Comparison of ENCODE assay signal across 13 mouse cellular contexts in the genomic region with DNA sequence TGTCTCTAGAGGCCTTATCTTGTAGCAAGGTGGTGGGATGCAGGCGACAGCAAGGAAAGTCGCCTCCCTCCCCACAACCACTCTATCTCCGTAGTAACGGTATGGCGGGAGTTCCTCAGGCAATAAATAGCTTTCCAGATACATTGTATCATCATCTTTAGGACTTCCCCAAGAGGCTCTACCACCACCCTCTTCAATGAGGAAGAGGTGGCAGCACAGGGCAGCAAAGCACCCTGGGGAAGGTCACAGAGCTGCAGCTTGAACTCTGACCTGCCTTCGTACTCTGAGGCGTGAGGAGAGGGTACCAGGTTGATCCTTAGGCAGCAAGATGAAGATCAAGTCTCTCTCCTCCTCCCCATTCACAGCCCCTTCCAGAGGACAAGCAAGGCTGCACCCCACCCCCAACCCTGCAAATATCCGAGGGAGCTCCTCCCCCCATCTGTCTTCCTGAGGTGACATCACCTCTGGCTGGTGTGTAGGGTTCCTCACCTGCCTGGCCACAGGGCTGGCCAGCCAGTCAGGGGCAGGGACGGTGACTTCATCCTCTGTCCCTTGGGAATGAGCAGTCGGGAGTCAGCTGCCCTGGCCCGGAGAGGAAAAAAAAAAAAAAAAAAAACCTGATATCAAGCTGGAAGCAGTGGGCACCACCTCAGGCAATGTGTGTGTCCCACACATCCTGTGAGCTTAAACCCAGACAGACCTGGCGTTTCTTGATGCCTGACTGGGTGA. TPM values are rescaled to one million over a fixed set of nuclear protein-coding genes. Genes with fewer than 3 reads are reported as not detected.
A peak's percentile ranks its signal among the peaks of the same experiment; 100 is the strongest.
DNase-seq lines count a peak whose midpoint lies in the region; ATAC-seq and TF ChIP-seq lines count a peak whose summit lies in the region.
"Had no signal": no experiment of that assay in that cellular context is flagged by ENCODE, and none has a peak within 500 bp of the region (broad histone marks: within the 10 kb centered on the region; RNA-seq: fewer than 3 reads in every experiment).

No protein-coding gene starts in this region.

- 32% methylated on average over 12 of the region's 12 CpGs for WGBS in kidney, embryonic 14.5 days
- 33% methylated on average over 12 of the region's 12 CpGs for whole genome bisulfite sequencing in limb, embryonic 13.5 days
- WGBS in forebrain, embryonic 10.5 days: 55% methylated on average over 12 of the region's 12 CpGs
- 59% methylated on average over 12 of the region's 12 CpGs for WGBS in thymus, adult 2 months

- TF ChIP-seq CTCF in thymus, adult 2 months (IDR thresholded peaks at IDR 0.05; ENCODE audit: borderline replicate concordance, control insufficient read depth, extremely low read depth, insufficient read depth, low read length, poor library complexity): no peak

- H3K4me2 ChIP-seq in kidney, embryonic 14.5 days (replicated peaks; ENCODE audit: low read depth, low read length): no peak overlapping the region
- no peak overlapping the region for H3K4me2 ChIP-seq in limb, embryonic 13.5 days (replicated peaks)

- H3K9ac ChIP-seq in kidney, embryonic 14.5 days (ENCODE audit: low read depth, low read length): no peak overlapping the region
- H3K9ac ChIP-seq in ES-E14 (ENCODE audit: insufficient read depth, low read depth, low read length, poor library complexity, severe bottlenecking): no peak overlapping the region
- no peak overlapping the region for H3K9ac ChIP-seq in limb, embryonic 13.5 days

- no peaks in the 10 kb centered on the region for H3K36me3 ChIP-seq in kidney, embryonic 14.5 days (ENCODE audit: control insufficient read depth, insufficient read depth, low read length)
- no peaks in the 10 kb centered on the region for H3K36me3 ChIP-seq in ES-E14 (ENCODE audit: control insufficient read depth, insufficient read depth, low read length, poor library complexity, severe bottlenecking)
- H3K36me3 ChIP-seq in limb, embryonic 13.5 days: no peaks in the 10 kb centered on the region
- no peaks in the 10 kb centered on the region for H3K36me3 ChIP-seq in forebrain, embryonic 10.5 days (replicated peaks)
- H3K36me3 ChIP-seq in thymus, adult 2 months (ENCODE audit: control insufficient read depth, insufficient read depth, low read length): no peaks in the 10 kb centered on the region

- peak overlapping the region; percentile 71; the same call in 1 of the 2 replicates for H3K27ac ChIP-seq in kidney, embryonic 14.5 days (ENCODE audit: low read depth, low read length)
- no peak overlapping the region for H3K27ac ChIP-seq in ES-E14 (ENCODE audit: insufficient read depth, low read depth, low read length, poor library complexity, severe bottlenecking)
- peak overlapping the region; percentile 76; the same call in 1 of the 2 replicates for H3K27ac ChIP-seq in limb, embryonic 13.5 days
- no peak overlapping the region for H3K27ac ChIP-seq in forebrain, embryonic 10.5 days
- H3K27ac ChIP-seq in thymus, adult 2 months (ENCODE audit: control insufficient read depth, insufficient read depth, low read length): no peak overlapping the region

- peaks cover 30% of the 10 kb centered on the region for H3K4me1 ChIP-seq in kidney, embryonic 14.5 days (ENCODE audit: control insufficient read depth, insufficient read depth, low read length)
- peaks cover 4 to 37% of the 10 kb centered on the region in 2 experiments; a peak in 3 of 4 replicates for H3K4me1 ChIP-seq in ES-E14 (ENCODE audit: control insufficient read depth in 2 of 2, insufficient read depth in 2 of 2, low read length in 2 of 2, poor library complexity in 1 of 2)
- H3K4me1 ChIP-seq in limb, embryonic 13.5 days: peaks cover 59% of the 10 kb centered on the region
- peaks cover 61% of the 10 kb centered on the region for H3K4me1 ChIP-seq in forebrain, embryonic 10.5 days
- H3K4me1 ChIP-seq in thymus, adult 2 months (replicated peaks; ENCODE audit: control insufficient read depth, insufficient read depth, low read length): peaks cover 18% of the 10 kb centered on the region

- DNase-seq in kidney, postnatal 36 days: no peak
- DNase-seq in ES-E14 (ENCODE audit: low read depth, low spot score): no peak
- DNase-seq in gastrocnemius, postnatal 25 days: peak; percentile 53
- no peak for DNase-seq in forebrain, embryonic 10.5 days (ENCODE audit: extremely low spot score, low spot score)
- no peak for DNase-seq in thymus, adult 2 months
- DNase-seq in layer of hippocampus, postnatal 14 days (ENCODE audit: low spot score in 2 of 2): no peak
- DNase-seq: lung, postnatal 36 days; right cerebral cortex, postnatal 25 days; thymus, postnatal 36 days had no signal

- TF ChIP-seq POLR2A in thymus, adult 2 months (IDR thresholded peaks at IDR 0.05; ENCODE audit: control insufficient read depth, extremely low read depth, insufficient read depth, low read length, poor library complexity): no peak

- in situ Hi-C loops in ES-E14 (cut with MboI; ENCODE audit: low sequenced_read_pairs in 2 of 2, unreplicated experiment in 2 of 2): no loop called here

- no peaks in the 10 kb centered on the region for H3K27me3 ChIP-seq in kidney, embryonic 14.5 days (ENCODE audit: control insufficient read depth, insufficient read depth, low read length)
- H3K27me3 ChIP-seq in limb, embryonic 13.5 days: no peaks in the 10 kb centered on the region
- H3K27me3 ChIP-seq in forebrain, embryonic 10.5 days (ENCODE audit: poor library complexity, severe bottlenecking): no peaks in the 10 kb centered on the region
- H3K27me3 ChIP-seq in thymus, adult 2 months (ENCODE audit: control insufficient read depth, insufficient read depth, low read length): no peaks in the 10 kb centered on the region

- no peak for ATAC-seq in kidney, embryonic 14.5 days (ENCODE audit: low FRiP score, low TSS enrichment)
- ATAC-seq in limb, embryonic 13.5 days (ENCODE audit: low FRiP score, low read depth): no peak

- H3K4me3 ChIP-seq in kidney, embryonic 14.5 days (ENCODE audit: low read length): no peak overlapping the region
- no peak overlapping the region for H3K4me3 ChIP-seq in ES-E14 (ENCODE audit: insufficient read depth in 1 of 2, low read depth in 1 of 2, low read length in 2 of 2, poor library complexity in 1 of 2, severe bottlenecking in 1 of 2)
- no peak overlapping the region for H3K4me3 ChIP-seq in limb, embryonic 13.5 days
- H3K4me3 ChIP-seq in forebrain, embryonic 10.5 days: no peak overlapping the region
- no peak overlapping the region for H3K4me3 ChIP-seq in thymus, adult 2 months (ENCODE audit: control insufficient read depth, insufficient read depth, low read length)
- H3K4me3 ChIP-seq: erythroblast, embryonic 14.5 days had no signal

- no peaks in the 10 kb centered on the region for H3K9me3 ChIP-seq in kidney, embryonic 14.5 days (ENCODE audit: control insufficient read depth, low read length)
- no peaks in the 10 kb centered on the region for H3K9me3 ChIP-seq in ES-E14 (ENCODE audit: control insufficient read depth, insufficient read depth, low read depth, low read length)
- no peaks in the 10 kb centered on the region for H3K9me3 ChIP-seq in limb, embryonic 13.5 days
- peaks cover 4% of the 10 kb centered on the region; the same call in 1 of the 2 replicates for H3K9me3 ChIP-seq in forebrain, embryonic 10.5 days

TF ChIP-seq in ES-E14, 5 proteins besides CTCF, POLR2A, EP300 and RAD21:
- TF ChIP-seq MAFK (IDR thresholded peaks at IDR 0.05; ENCODE audit: insufficient read depth, low read depth, low read length): no peak
- no peak for TF ChIP-seq ZC3H11A (IDR thresholded peaks at IDR 0.05; ENCODE audit: borderline replicate concordance, low read depth, low read length)
- TF ChIP-seq ZNF384 (IDR thresholded peaks at IDR 0.05; ENCODE audit: low read depth, low read length): peak; percentile 73
- TF ChIP-seq CHD2 (IDR thresholded peaks at IDR 0.05; ENCODE audit: low read depth, low read length): no peak

RNA-seq across cellular contexts. Expression of gene Crybb3, which starts 41.1 kb away (rescaled TPM):
- 0.47 and 1.8 TPM in 2 replicates for polyA plus RNA-seq in kidney, embryonic 14.5 days (2014; fragmentation: Nextera tagmentation; extraction: Ambion mirVana)
- total RNA-seq in ES-E14 (2012; rRNA removed): 0.42 and 1.2 TPM in 2 replicates
- total RNA-seq in gastrocnemius, postnatal 25 days (2021): 1 to 10 TPM in 1 of 2 experiments, under 1 TPM in 1; 0.62 to 1.5 TPM
- 0.89 and 1.6 TPM in 2 replicates for polyA plus RNA-seq in limb, embryonic 13.5 days (2015; fragmentation: Nextera tagmentation; extraction: Ambion mirVana)
- polyA plus RNA-seq in forebrain, embryonic 10.5 days (2016; fragmentation: Nextera tagmentation; extraction: Ambion mirVana): 1.0 TPM in 2 replicates
- 2.3 and 4.8 TPM in 2 replicates for polyA plus RNA-seq in thymus, adult 2 months (2012; rRNA removed)
- total RNA-seq in layer of hippocampus, postnatal 14 days (2021): 1 to 10 TPM; 2.6 to 3.0 TPM
- polyA plus RNA-seq: erythroblast, embryonic 14.5 days had no signal

RNA-seq across cellular contexts. Expression of gene Crybb2, which starts 52.6 kb away (rescaled TPM):
- polyA plus RNA-seq in kidney, embryonic 14.5 days (2014; fragmentation: Nextera tagmentation; extraction: Ambion mirVana): not detected in 2 replicates
- not detected in 2 replicates for total RNA-seq in ES-E14 (2012; rRNA removed)
- not detected for total RNA-seq in gastrocnemius, postnatal 25 days (2021)
- not detected in 2 replicates for polyA plus RNA-seq in limb, embryonic 13.5 days (2015; fragmentation: Nextera tagmentation; extraction: Ambion mirVana)
- not detected in 2 replicates for polyA plus RNA-seq in forebrain, embryonic 10.5 days (2016; fragmentation: Nextera tagmentation; extraction: Ambion mirVana)
- 0.20 TPM in 1 of 2 replicates, not detected in the other for polyA plus RNA-seq in thymus, adult 2 months (2012; rRNA removed)
- not detected for total RNA-seq in layer of hippocampus, postnatal 14 days (2021)
- total RNA-seq: heart, postnatal 14 days had no signal
- polyA plus RNA-seq: erythroblast, embryonic 14.5 days had no signal

Comparison
In these comparisons a context has a peak if more than half of its experiments do, and no peak if none do; other contexts are left out.
1. H3K27ac ChIP-seq: peak in kidney, embryonic 14.5 days (single experiment) and limb, embryonic 13.5 days (single experiment); none in ES-E14 (single experiment), forebrain, embryonic 10.5 days (single experiment) and thymus, adult 2 months (single experiment).